Mouse (Mus musculus) frontal cortex, postnatal 25 days (tissue): Measurements from ENCODE around the gene Ric3.
"Not testable (repeated sequence)": the region's sequence is repeated elsewhere in the genome, so short reads cannot be mapped to it uniquely, and the experiment has no call there.

Source experiments
- DNase-seq, 2 experiments: peaks; one replicate each; pipeline ENCODE4 v3.0.0; 2022; ENCODE audit warnings: low spot score in 2 of 2

The Ric3 gene

GRCm38 (mm10) chr7:109083113-109083812, at the start of gene Ric3:
TSS of gene Ric3 (minus strand) at chr7:109083331.
- peak; percentile 78 to 87 for DNase-seq

GRCm38 (mm10) chr7:109131565-109131964, 48.4 kb upstream of the Ric3 start:
- no peak for DNase-seq

GRCm38 (mm10) chr7:109129946-109130686, 47.0 kb upstream of the Ric3 start:
- DNase-seq: no peak

GRCm38 (mm10) chr7:109129442-109129841, 46.3 kb upstream of the Ric3 start:
- no peak for DNase-seq

- no peak for DNase-seq
Measured at GRCm38 (mm10) chr7:109115929-109116328, 32.8 kb upstream of the Ric3 start.

- not testable (repeated sequence) for DNase-seq
Measured at GRCm38 (mm10) chr7:109115488-109115887, 32.4 kb upstream of the Ric3 start.

- no peak for DNase-seq
Measured at GRCm38 (mm10) chr7:109114950-109115349, 31.8 kb upstream of the Ric3 start.

- peak; percentile 22 to 36 for DNase-seq
Measured at GRCm38 (mm10) chr7:109111000-109111399, 27.9 kb upstream of the Ric3 start.

GRCm38 (mm10) chr7:109104894-109105293, 21.8 kb upstream of the Ric3 start:
- DNase-seq: no peak

GRCm38 (mm10) chr7:109101167-109101566, 18.0 kb upstream of the Ric3 start:
- DNase-seq: no peak

- DNase-seq: peak in 1 of 2 experiments; percentile 41
Measured at GRCm38 (mm10) chr7:109098145-109099018, 15.3 kb upstream of the Ric3 start.

- DNase-seq: no peak
Measured at GRCm38 (mm10) chr7:109097203-109097602, 14.1 kb upstream of the Ric3 start.

- no peak for DNase-seq
Measured at GRCm38 (mm10) chr7:109096618-109097017, 13.5 kb upstream of the Ric3 start.

GRCm38 (mm10) chr7:109094294-109094693, 11.2 kb upstream of the Ric3 start:
- no peak for DNase-seq

GRCm38 (mm10) chr7:109091316-109091715, 8.2 kb upstream of the Ric3 start:
- not testable (repeated sequence) for DNase-seq

- DNase-seq: no peak
Measured at GRCm38 (mm10) chr7:109086946-109087345, 3.8 kb upstream of the Ric3 start.

- DNase-seq: no peak
Measured at GRCm38 (mm10) chr7:109083813-109084184, 668 bp upstream of the Ric3 start.

GRCm38 (mm10) chr7:109082269-109083112, 640 bp downstream of the Ric3 start:
- DNase-seq: peak in 1 of 2 experiments; percentile 13

- no peak for DNase-seq
Measured at GRCm38 (mm10) chr7:109072326-109072725, 10.8 kb downstream of the Ric3 start.

GRCm38 (mm10) chr7:109069641-109070040, 13.5 kb downstream of the Ric3 start:
- DNase-seq: no peak

- DNase-seq: no peak
Measured at GRCm38 (mm10) chr7:109059536-109059935, 23.6 kb downstream of the Ric3 start.
